Mouse (Mus musculus): ENCODE results near the gene Nckap5. TPM values are rescaled to one million over a fixed set of nuclear protein-coding genes. Genes with fewer than 3 reads are reported as not detected.
"Not testable (repeated sequence)": the region's sequence is repeated elsewhere in the genome, so short reads cannot be mapped to it uniquely, and the experiment has no call there.

Nckap5 gene
- total RNA-seq, 2 experiments from 2014 or later = 17.7 to 22.7 TPM

GRCm38 (mm10) chr1:126209131-126209530, 621.5 kb downstream of the Nckap5 start:
- DNase-seq (ENCODE audit: low spot score in 2 of 2) = peak; percentile 15 to 32

- DNase-seq (ENCODE audit: low spot score in 2 of 2) = no peak
Observed at GRCm38 (mm10) chr1:126196937-126197336, 633.7 kb downstream of the Nckap5 start.

- DNase-seq (ENCODE audit: low spot score in 2 of 2) = no peak
Observed at GRCm38 (mm10) chr1:126190353-126190752, 640.2 kb downstream of the Nckap5 start.

- DNase-seq (ENCODE audit: low spot score in 2 of 2) = no peak
Observed at GRCm38 (mm10) chr1:126183751-126184150, 646.8 kb downstream of the Nckap5 start.

GRCm38 (mm10) chr1:126168579-126168978, 662.0 kb downstream of the Nckap5 start:
- no peak for DNase-seq (ENCODE audit: low spot score in 2 of 2)

GRCm38 (mm10) chr1:126168131-126168530, 662.5 kb downstream of the Nckap5 start:
- DNase-seq (ENCODE audit: low spot score in 2 of 2) = no peak

- no peak for DNase-seq (ENCODE audit: low spot score in 2 of 2)
Observed at GRCm38 (mm10) chr1:126167546-126167945, 663.1 kb downstream of the Nckap5 start.

GRCm38 (mm10) chr1:126159287-126159686, 671.3 kb downstream of the Nckap5 start:
- DNase-seq (ENCODE audit: low spot score in 2 of 2) = no peak

- no peak for DNase-seq (ENCODE audit: low spot score in 2 of 2)
Observed at GRCm38 (mm10) chr1:126155816-126156215, 674.8 kb downstream of the Nckap5 start.

- peak; percentile 63 to 73 for DNase-seq (ENCODE audit: low spot score in 2 of 2)
Observed at GRCm38 (mm10) chr1:126153516-126154234, 676.9 kb downstream of the Nckap5 start.

GRCm38 (mm10) chr1:126152217-126152616, 678.4 kb downstream of the Nckap5 start:
- DNase-seq (ENCODE audit: low spot score in 2 of 2) = peak; percentile 9 to 32

GRCm38 (mm10) chr1:126149966-126150365, 680.6 kb downstream of the Nckap5 start:
- no peak for DNase-seq (ENCODE audit: low spot score in 2 of 2)

- DNase-seq (ENCODE audit: low spot score in 2 of 2) = no peak
Observed at GRCm38 (mm10) chr1:126135717-126136116, 694.9 kb downstream of the Nckap5 start.

- DNase-seq (ENCODE audit: low spot score in 2 of 2) = no peak
Observed at GRCm38 (mm10) chr1:126132316-126132715, 698.3 kb downstream of the Nckap5 start.

- DNase-seq (ENCODE audit: low spot score in 2 of 2) = no peak
Observed at GRCm38 (mm10) chr1:126129129-126129528, 701.5 kb downstream of the Nckap5 start.

- no peak for DNase-seq (ENCODE audit: low spot score in 2 of 2)
Observed at GRCm38 (mm10) chr1:126123111-126123510, 707.5 kb downstream of the Nckap5 start.

GRCm38 (mm10) chr1:126120506-126120905, 710.1 kb downstream of the Nckap5 start:
- DNase-seq (ENCODE audit: low spot score in 2 of 2) = no peak

GRCm38 (mm10) chr1:126116034-126116433, 714.6 kb downstream of the Nckap5 start:
- no peak for DNase-seq (ENCODE audit: low spot score in 2 of 2)

- DNase-seq (ENCODE audit: low spot score in 2 of 2) = no peak
Observed at GRCm38 (mm10) chr1:126105673-126106256, 724.8 kb downstream of the Nckap5 start.

GRCm38 (mm10) chr1:126094346-126094745, 736.3 kb downstream of the Nckap5 start:
- DNase-seq (ENCODE audit: low spot score in 2 of 2) = no peak

GRCm38 (mm10) chr1:126091979-126092378, 738.6 kb downstream of the Nckap5 start:
- DNase-seq (ENCODE audit: low spot score in 2 of 2) = not testable (repeated sequence)

- no peak for DNase-seq (ENCODE audit: low spot score in 2 of 2)
Observed at GRCm38 (mm10) chr1:126087181-126087580, 743.4 kb downstream of the Nckap5 start.

- no peak for DNase-seq (ENCODE audit: low spot score in 2 of 2)
Observed at GRCm38 (mm10) chr1:126076312-126076711, 754.3 kb downstream of the Nckap5 start.

Measured in layer of hippocampus, postnatal 10 days (tissue).